Mouse (Mus musculus) embryonic fibroblast, embryonic 13.5 days (primary cell): ENCODE results near the gene Ddx31.

ENCODE experiments used
- CTCF ChIP-seq: IDR thresholded peaks from 2 replicates; pipeline ENCODE4 v1.5.1; 2011; ENCODE audit warnings: mild to moderate bottlenecking, control low read depth, low read length, moderate library complexity, borderline replicate concordance; ENCODE audit not compliant: insufficient read depth
- POLR2A ChIP-seq: IDR thresholded peaks from 2 replicates; pipeline ENCODE4 v1.6.1; 2011; ENCODE audit warnings: low read depth, mild to moderate bottlenecking, control low read depth, low read length, moderate library complexity

- TF ChIP-seq CTCF (no peak), POLR2A (no peak)
These were observed 3.8 kb upstream of the Ddx31 start for GRCm38 (mm10) chr2:28836181-28836940.
